Mouse (Mus musculus): ENCODE results near the gene Rpl18a.

DNA sequence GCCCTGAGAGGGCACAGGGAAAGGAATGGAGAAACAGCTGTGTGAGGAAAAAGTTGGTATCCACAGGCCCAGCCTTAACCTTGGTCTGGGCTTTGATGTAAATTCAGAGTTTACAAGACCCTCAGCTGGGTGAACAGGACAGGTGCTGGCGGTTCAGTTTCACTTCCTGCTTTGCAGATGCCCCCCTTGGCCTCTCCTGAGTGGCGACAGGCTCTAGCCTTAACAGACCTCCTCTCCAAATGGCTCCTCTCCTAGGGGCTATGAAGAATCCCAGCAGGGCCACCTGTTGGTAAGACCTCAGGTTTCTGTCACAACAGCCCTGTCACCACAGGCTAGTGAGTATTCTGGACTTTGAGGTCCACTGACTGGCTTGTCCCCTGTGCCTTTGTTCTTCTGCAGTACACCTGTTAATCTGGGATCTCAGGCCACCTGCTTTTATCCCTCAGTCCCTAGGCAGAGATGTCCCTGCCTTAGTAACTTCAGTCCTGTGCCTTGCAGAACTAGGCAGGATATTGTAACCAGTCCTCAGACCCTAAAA lies 1.5 kb upstream of the Rpl18a start:
- TF ChIP-seq POLR2A (IDR thresholded peaks at IDR 0.05; ENCODE audit: low read depth, low read length) = no peak
- no peak for TF ChIP-seq CTCF (IDR thresholded peaks at IDR 0.05; ENCODE audit: borderline replicate concordance, insufficient read depth, low read length)
